Mouse (Mus musculus) embryonic facial prominence, embryonic 15.5 days (tissue): ENCODE measurements around the gene Shank2. TPM values are rescaled to one million over a fixed set of nuclear protein-coding genes. Genes with fewer than 3 reads are reported as not detected.

ENCODE experiments used
- ATAC-seq: fragments of 200-750 bp; cut with Nextera tagmentation; 2 replicates; pipeline ENCODE4 v1.8.0; 2017; ENCODE audit warnings: low read depth, moderate TSS enrichment; ENCODE audit not compliant: insufficient number of reproducible peaks, low FRiP score, low TSS enrichment
- H3K27ac ChIP-seq: fragments of 300-500 bp; sonication (generic); replicated peaks from 2 replicates; pipeline ENCODE4 v1.5.1; 2015; ENCODE audit warnings: mild to moderate bottlenecking, inconsistent platforms
- H3K27me3 ChIP-seq: fragments of 300-500 bp; sonication (generic); 2 replicates; pipeline ENCODE4 v1.6.1; 2015; ENCODE audit warnings: inconsistent platforms
- H3K36me3 ChIP-seq: fragments of 300-500 bp; sonication (generic); 2 replicates; pipeline ENCODE4 v1.6.1; 2015; ENCODE audit warnings: mild to moderate bottlenecking, inconsistent platforms
- H3K4me1 ChIP-seq: fragments of 300-500 bp; sonication (generic); 2 replicates; pipeline ENCODE4 v1.6.1; 2015; ENCODE audit warnings: inconsistent platforms
- H3K4me2 ChIP-seq: fragments of 300-500 bp; sonication (generic); replicated peaks from 2 replicates; pipeline ENCODE4 v1.6.1; 2015; ENCODE audit warnings: mild to moderate bottlenecking, inconsistent platforms
- H3K4me3 ChIP-seq: fragments of 300-500 bp; sonication (generic); replicated peaks from 2 replicates; pipeline ENCODE4 v1.5.1; 2015; ENCODE audit warnings: mild to moderate bottlenecking, inconsistent platforms
- H3K9ac ChIP-seq: fragments of 300-500 bp; sonication (generic); 2 replicates; pipeline ENCODE4 v1.6.1; 2015; ENCODE audit warnings: inconsistent platforms
- H3K9me3 ChIP-seq: fragments of 300-500 bp; sonication (generic); replicated peaks from 2 replicates; pipeline ENCODE4 v1.6.1; 2016; ENCODE audit warnings: inconsistent platforms
- WGBS: fragments of 180-500 bp; shearing (Covaris S2); methylation state at CpG from one replicate; pipeline ENCODE4 v1.1.7; 2015; 5-methylcytosine and 5-hydroxymethylcytosine counted together
- polyA plus RNA-seq: library from polyadenylated mRNA; unstranded; fragments of >200 nt; fragmentation: Nextera tagmentation; extraction: Ambion mirVana; gene quantifications from 2 replicates; pipeline ENCODE4 v1.2.1, GENCODE M21; 2015

Gene Shank2
- polyA plus RNA-seq, 1 experiment from 2014 or later = 1.1 TPM

- Histone ChIP-seq H3K9me3 (no peaks in the 10 kb centered on the region), H3K4me2 (no peak overlapping the region), H3K4me3 (no peak overlapping the region), H3K36me3 (no peaks in the 10 kb centered on the region), H3K9ac (no peak overlapping the region), H3K27ac (no peak overlapping the region), H3K27me3 (no peaks in the 10 kb centered on the region), H3K4me1 (no peaks in the 10 kb centered on the region)
- ATAC-seq = no peak
- 93% methylated on average over 3 of the region's 3 CpGs for WGBS
Observed at GRCm38 (mm10) chr7:144031611-144032010, 29.9 kb downstream of the Shank2 start.

- 90% methylated on average over 11 of the region's 11 CpGs for WGBS
- Histone ChIP-seq H3K9ac (no peak overlapping the region), H3K27ac (no peak overlapping the region), H3K4me3 (no peak overlapping the region), H3K27me3 (no peaks in the 10 kb centered on the region), H3K9me3 (no peaks in the 10 kb centered on the region), H3K4me1 (peaks cover 13% of the 10 kb centered on the region), H3K4me2 (no peak overlapping the region), H3K36me3 (no peaks in the 10 kb centered on the region)
- no peak for ATAC-seq
Observed at GRCm38 (mm10) chr7:144037541-144037940, 35.8 kb downstream of the Shank2 start.

GRCm38 (mm10) chr7:144037966-144038669 is 36.4 kb downstream of the Shank2 start:
- Histone ChIP-seq H3K4me3 (no peak overlapping the region), H3K36me3 (no peaks in the 10 kb centered on the region), H3K9me3 (no peaks in the 10 kb centered on the region), H3K4me2 (no peak overlapping the region), H3K9ac (no peak overlapping the region), H3K27me3 (no peaks in the 10 kb centered on the region), H3K4me1 (peaks cover 13% of the 10 kb centered on the region), H3K27ac (no peak overlapping the region)
- ATAC-seq = peak; percentile 75
- 42% methylated on average over 9 of the region's 9 CpGs for WGBS

- Histone ChIP-seq H3K36me3 (no peaks in the 10 kb centered on the region), H3K4me1 (peaks cover 13% of the 10 kb centered on the region), H3K4me2 (no peak overlapping the region), H3K9me3 (no peaks in the 10 kb centered on the region), H3K9ac (no peak overlapping the region), H3K4me3 (no peak overlapping the region), H3K27ac (no peak overlapping the region), H3K27me3 (no peaks in the 10 kb centered on the region)
- WGBS = 71% methylated on average over 8 of the region's 8 CpGs
- ATAC-seq = no peak
Observed at GRCm38 (mm10) chr7:144038741-144039140, 37.0 kb downstream of the Shank2 start.

- Histone ChIP-seq H3K27me3 (no peaks in the 10 kb centered on the region), H3K4me2 (no peak overlapping the region), H3K4me3 (no peak overlapping the region), H3K36me3 (no peaks in the 10 kb centered on the region), H3K9me3 (no peaks in the 10 kb centered on the region), H3K27ac (no peak overlapping the region), H3K4me1 (peaks cover 13% of the 10 kb centered on the region), H3K9ac (no peak overlapping the region)
- WGBS = 61% methylated on average over 3 of the region's 3 CpGs
- no peak for ATAC-seq
Observed at GRCm38 (mm10) chr7:144040328-144040727, 38.6 kb downstream of the Shank2 start.

GRCm38 (mm10) chr7:144052076-144052475 is 50.3 kb downstream of the Shank2 start:
- no peaks in the 10 kb centered on the region for H3K36me3 ChIP-seq
- 0 out of 2 replicates have a peak, but pooled peaks cover 6% of the 10 kb centered on the region for H3K4me1 ChIP-seq
- WGBS = 4% methylated on average over 12 of the region's 12 CpGs
- H3K27me3 ChIP-seq = no peaks in the 10 kb centered on the region
- no peak overlapping the region for H3K4me2 ChIP-seq
- H3K9me3 ChIP-seq = no peaks in the 10 kb centered on the region
- 0 out of 2 replicates have a peak, but pooled peaks have one; percentile 18 for ATAC-seq
- no peak overlapping the region for H3K4me3 ChIP-seq
- H3K27ac ChIP-seq = no peak overlapping the region
- no peak overlapping the region for H3K9ac ChIP-seq

GRCm38 (mm10) chr7:144055188-144055587 is 53.5 kb downstream of the Shank2 start:
- H3K9ac ChIP-seq = no peak overlapping the region
- no peaks in the 10 kb centered on the region for H3K9me3 ChIP-seq
- no peak overlapping the region for H3K4me2 ChIP-seq
- ATAC-seq = no peak
- WGBS = 40% methylated on average over 6 of the region's 6 CpGs
- H3K27me3 ChIP-seq = no peaks in the 10 kb centered on the region
- H3K4me3 ChIP-seq = no peak overlapping the region
- H3K36me3 ChIP-seq = no peaks in the 10 kb centered on the region
- H3K27ac ChIP-seq = no peak overlapping the region
- H3K4me1 ChIP-seq = 0 out of 2 replicates have a peak, but pooled peaks cover 6% of the 10 kb centered on the region

GRCm38 (mm10) chr7:144055702-144056531 is 54.2 kb downstream of the Shank2 start:
- Histone ChIP-seq H3K36me3 (no peaks in the 10 kb centered on the region), H3K4me3 (no peak overlapping the region), H3K27ac (no peak overlapping the region), H3K9me3 (no peaks in the 10 kb centered on the region), H3K27me3 (no peaks in the 10 kb centered on the region), H3K4me1 (0 out of 2 replicates have a peak, but pooled peaks cover 6% of the 10 kb centered on the region), H3K4me2 (no peak overlapping the region), H3K9ac (no peak overlapping the region)
- ATAC-seq = no peak
- WGBS = 65% methylated on average over 7 of the region's 7 CpGs

- 72% methylated on average over 7 of the region's 7 CpGs for WGBS
- Histone ChIP-seq H3K27ac (no peak overlapping the region), H3K9ac (no peak overlapping the region), H3K4me2 (no peak overlapping the region), H3K9me3 (no peaks in the 10 kb centered on the region), H3K27me3 (no peaks in the 10 kb centered on the region), H3K4me1 (no peaks in the 10 kb centered on the region), H3K4me3 (no peak overlapping the region), H3K36me3 (no peaks in the 10 kb centered on the region)
- ATAC-seq = no peak
Observed at GRCm38 (mm10) chr7:144070162-144070949, 68.6 kb downstream of the Shank2 start.

GRCm38 (mm10) chr7:144072219-144072618 is 70.5 kb downstream of the Shank2 start:
- Histone ChIP-seq H3K36me3 (no peaks in the 10 kb centered on the region), H3K9me3 (no peaks in the 10 kb centered on the region), H3K4me2 (no peak overlapping the region), H3K4me3 (no peak overlapping the region), H3K4me1 (no peaks in the 10 kb centered on the region), H3K9ac (no peak overlapping the region), H3K27me3 (no peaks in the 10 kb centered on the region), H3K27ac (no peak overlapping the region)
- no peak for ATAC-seq
- WGBS = 48% methylated on average over 1 of the region's 1 CpGs

GRCm38 (mm10) chr7:144072856-144073255 is 71.1 kb downstream of the Shank2 start:
- H3K4me2 ChIP-seq = no peak overlapping the region
- H3K27ac ChIP-seq = no peak overlapping the region
- no peaks in the 10 kb centered on the region for H3K4me1 ChIP-seq
- no peaks in the 10 kb centered on the region for H3K27me3 ChIP-seq
- H3K9me3 ChIP-seq = no peaks in the 10 kb centered on the region
- no peak overlapping the region for H3K4me3 ChIP-seq
- ATAC-seq = no peak
- WGBS = 80% methylated on average over 2 of the region's 2 CpGs
- no peak overlapping the region for H3K9ac ChIP-seq
- H3K36me3 ChIP-seq = no peaks in the 10 kb centered on the region
